Mouse (Mus musculus) adrenal gland, adult 8-10 months (tissue): Measurements from ENCODE around the gene Celsr1. TPM values are rescaled to one million over a fixed set of nuclear protein-coding genes. Genes with fewer than 3 reads are reported as not detected.

Experiments
- DNase-seq: peaks from one replicate; pipeline ENCODE4 v3.0.0; 2022
- total RNA-seq, 4 experiments: library from RNA; stranded (reverse); gene quantifications; 2 replicates each; pipeline ENCODE4 v1.2.4; 2022

The Celsr1 gene
- 10 to 100 TPM in 2 of 4 experiments, 1 to 10 TPM in 2; 5.2 to 16.1 (median 8.7) TPM for total RNA-seq

DNA sequence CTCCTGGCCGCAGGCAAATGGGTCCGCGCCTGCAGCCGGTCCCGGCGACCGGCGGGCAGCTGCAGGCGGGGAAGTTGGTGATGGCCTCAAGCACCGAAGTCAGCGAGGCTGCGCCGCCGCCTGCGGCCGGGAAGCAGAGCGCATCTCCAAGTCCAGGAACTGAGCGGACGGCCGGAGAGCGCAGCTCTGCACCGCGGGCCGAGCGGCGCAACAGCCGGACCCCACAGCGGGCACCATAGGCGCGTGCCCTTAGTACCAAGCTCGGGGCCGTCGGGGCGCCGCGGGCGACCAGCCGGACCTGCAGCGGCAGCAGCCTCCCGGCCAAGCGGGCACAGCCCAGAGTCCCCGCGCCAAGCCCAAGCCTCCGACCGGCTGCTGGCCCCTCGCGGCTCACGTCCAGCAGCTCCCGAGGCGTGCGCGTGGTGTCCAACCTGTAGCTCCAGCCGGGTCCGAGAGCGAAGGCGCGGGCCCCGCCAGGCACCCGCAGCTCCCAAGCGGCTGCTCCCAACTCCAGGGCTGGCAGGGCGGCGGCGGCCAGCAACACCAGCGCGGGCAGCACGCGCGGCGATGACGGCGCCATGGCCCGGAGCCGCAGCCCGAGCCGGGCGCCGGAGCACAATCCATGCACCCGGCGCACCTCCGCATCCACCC, at the start of gene Celsr1:
TSS of gene Celsr1 (minus strand) at position 587 of the 651 bp plus-strand sequence.
- DNase-seq, result no peak

GRCm38 (mm10) chr15:86083261-86083741, 49.7 kb upstream of the Celsr1 start:
- DNase-seq, result no peak

DNA sequence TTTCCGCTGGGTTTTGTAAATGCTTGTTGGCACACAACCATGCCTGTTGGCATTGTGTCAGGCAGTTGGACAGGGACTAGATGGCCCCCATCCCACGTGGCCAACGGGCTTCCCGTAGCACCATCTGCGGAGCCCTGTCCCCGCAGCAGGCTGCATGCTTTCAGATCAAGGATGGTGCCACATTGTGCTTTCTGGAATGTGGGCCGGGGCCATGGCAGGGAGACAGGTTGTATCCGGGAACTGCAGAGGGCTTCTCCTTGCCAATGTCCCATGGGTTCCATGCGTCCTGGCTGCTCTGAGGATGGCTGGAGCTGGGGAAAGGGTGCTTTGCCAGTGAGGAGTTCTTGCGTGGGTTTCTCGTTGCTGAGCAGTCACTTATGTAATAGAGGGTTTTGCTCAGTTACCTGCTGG, 49.0 kb upstream of the Celsr1 start:
- no peak for DNase-seq

DNA sequence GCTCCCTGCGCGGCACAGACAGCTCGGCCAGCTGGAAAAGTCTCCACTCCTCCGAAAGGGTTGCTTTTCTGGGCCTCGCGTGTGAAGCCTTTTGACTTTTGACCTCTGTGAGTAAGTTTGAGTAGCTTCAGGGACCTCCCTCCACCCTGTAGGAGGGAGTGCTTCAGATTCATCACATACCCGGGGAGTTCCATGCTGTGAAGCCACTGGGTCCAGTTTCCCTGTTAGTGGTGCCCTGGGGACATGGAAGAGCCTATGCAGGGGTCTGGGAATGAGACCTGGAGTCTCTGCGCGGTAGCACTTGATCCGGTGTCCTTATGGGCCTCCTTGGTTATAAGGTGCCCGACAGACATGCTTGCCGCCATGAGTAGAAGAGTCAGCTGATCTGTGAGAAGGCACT, 48.1 kb upstream of the Celsr1 start:
- DNase-seq, result no peak

DNA sequence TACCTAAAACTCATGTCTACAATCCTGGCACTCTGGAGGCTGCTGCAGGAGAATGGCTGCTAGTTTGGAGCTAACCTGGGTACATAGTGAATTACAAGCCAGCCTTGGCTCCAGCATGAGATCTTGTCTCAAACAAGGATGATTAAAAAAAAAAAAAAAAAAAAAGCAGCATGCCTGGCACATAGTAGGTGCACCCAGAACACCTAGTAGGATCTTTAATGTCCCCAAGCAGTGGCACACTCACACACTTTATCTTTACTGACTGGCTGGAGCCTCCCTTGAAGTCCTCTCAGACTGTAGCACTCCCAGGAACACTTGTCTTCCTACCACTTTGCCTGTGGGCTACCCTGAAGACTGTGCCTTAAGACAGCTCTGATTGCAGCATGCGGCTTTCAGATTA, 46.8 kb upstream of the Celsr1 start:
- DNase-seq, result no peak

DNA sequence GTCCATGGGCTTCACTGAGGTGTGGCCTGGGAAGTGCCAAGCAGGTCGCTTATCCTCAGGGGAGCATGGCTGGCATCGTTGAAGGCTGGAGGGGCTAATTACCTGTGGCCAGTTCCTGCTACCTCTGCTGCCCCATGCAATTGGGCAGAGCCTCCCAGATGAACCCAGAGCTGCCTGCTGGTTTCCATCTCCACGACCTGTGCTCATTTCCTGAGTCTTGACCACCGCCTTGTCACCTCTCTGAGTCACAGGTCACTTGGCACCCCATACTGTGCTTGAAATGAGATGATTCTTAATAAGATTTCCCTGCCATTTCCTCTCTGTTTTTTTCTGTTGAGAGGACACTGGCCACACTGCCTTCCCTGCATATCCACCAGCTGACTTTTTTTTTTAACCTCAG, 46.3 kb upstream of the Celsr1 start:
- DNase-seq, result no peak

- no peak for DNase-seq
Measured at GRCm38 (mm10) chr15:86079467-86079866, 45.9 kb upstream of the Celsr1 start.

DNA sequence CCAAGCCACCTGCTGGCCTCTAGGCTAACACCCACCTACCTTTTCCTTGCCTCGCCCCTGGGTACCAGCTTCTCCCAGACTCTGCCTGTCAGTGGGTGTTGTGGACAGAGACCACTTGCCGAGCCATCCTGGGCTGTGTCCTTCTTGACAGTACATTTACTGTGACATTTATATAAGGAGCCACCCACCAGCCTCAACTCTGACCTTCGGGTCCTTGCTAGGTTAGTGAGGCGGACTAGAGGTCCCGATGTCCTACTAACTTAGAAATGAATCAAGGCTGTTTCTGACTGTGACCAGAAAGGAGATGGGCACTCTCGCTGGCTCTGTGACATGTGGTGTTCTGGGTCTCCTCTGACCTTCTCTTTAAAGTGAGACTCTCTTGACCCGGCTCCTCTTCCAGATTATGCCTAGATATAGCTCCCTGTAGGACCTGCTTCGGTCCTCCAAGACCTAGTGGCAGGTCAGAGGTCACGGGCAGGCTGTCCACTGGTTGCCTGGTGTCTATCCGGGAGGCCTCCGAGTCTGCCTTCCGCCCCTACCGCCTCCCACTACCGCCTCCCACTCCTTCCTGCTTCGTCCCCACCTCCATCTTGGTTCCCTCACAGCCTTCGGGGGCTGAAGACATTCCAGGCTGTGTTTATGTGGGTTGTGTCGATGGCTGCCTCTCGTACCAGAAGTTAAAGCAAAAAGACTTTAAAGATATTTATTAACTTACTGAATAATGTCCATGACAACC, 45.1 kb upstream of the Celsr1 start:
- no peak for DNase-seq

DNA sequence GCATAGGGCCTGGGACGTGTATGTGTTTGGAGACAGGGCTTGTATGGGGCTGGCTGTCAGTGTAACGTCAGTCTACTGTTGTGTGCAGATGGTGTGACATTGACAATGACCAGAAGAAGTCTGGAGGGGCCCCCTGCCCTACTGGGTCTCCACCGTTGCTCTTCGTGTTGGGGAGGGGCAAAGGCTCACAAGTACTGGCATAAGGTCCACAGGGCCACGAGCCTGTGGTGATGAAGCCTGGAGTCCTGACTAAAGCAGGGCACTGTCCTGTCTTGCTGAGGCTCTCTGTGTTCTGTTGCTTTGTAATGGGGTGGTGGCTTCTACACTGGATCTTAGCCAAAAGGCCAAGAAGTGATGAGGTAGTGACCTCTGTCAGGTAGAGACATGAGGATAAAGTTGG, 44.4 kb upstream of the Celsr1 start:
- no peak for DNase-seq

DNA sequence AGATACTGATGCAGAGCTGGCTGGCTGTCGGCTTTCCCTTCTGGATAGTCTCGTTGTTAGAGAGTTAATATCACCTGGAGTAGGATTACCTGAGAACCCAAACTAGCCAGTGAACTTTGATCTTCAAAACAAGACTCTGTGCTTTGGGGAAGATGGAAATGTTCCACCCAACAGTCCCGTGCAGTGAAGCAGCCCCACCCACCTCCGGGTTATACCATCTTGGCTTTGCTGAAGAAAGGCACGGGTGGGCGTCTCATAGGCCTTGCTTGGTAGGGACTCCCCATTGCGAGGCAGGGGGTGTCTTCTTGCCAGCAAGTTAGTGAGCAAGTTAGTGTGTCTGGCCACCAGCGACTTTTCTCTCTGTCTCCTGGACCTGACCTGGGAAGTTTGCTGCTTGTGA, 42.8 kb upstream of the Celsr1 start:
- DNase-seq, result no peak

DNA sequence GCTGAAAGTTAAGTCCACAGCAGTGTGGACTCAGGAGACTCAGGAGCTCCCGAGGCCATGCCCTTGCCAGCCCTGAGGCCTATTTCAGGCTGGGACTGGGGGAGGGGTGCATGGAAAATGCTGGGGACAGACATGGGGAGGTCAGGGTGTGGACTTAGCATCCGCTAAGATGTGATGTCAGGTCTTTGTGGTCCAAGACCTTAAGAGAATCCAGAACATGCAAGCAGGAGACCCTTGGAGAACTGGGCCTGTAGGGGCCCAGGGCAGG, 42.4 kb upstream of the Celsr1 start:
- no peak for DNase-seq

DNA sequence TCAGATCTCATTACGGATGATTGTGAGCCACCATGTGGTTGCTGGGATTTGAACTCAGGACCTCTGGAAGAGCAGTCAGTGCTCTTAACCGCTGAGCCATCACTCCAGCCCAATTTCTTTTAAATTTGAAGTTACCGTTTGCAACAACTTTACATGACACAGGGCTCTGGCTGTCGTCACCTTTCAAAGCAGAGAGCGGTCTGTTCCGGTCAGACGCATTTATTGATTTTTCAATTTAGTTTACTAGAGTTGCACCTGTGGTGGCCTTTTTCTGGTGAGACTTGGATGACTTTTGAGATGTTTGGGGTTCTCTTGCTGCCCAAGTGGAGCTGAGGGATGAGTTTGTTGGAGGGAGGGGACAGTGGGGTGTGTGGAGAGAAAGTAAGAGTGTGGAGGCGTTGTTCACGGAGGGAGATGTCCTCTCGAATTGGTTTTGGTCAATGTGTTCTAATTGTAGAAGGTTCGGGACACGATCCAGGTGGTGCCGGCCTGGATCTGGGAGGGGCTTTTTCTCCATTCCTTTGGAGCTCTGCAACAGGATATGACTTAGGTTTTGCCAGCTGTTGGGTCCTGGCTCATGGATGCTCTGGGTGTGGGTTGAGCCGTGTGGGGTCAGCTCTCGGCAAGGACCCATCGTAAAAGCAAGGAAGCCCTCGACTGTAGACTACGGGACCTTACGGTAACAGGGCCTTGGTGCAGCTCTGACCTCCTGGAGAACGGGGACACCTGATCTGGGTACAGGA, 41.9 kb upstream of the Celsr1 start:
- no peak for DNase-seq

- DNase-seq, result no peak
Measured at GRCm38 (mm10) chr15:86074171-86074937, 40.8 kb upstream of the Celsr1 start.

DNA sequence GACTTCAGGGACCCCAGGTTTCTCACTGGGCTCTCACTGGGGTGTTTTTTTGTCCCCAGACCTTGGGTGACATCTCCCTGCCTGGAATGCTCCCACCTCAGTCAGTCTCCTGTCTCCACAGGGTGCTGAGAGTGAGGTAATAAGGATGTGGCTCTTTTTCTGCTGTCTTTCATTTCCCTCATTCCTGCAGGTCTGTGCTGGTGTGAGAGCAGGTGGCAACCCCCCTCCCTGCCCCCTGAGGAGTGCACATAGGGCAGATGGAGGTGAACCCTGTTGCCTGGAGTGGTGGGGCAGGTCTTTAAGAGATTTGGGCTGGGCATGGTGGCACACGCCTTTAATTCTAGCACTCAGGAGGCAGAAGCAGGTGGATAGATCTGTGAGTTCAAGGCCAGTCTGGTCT, 37.6 kb upstream of the Celsr1 start:
- DNase-seq, result no peak

DNA sequence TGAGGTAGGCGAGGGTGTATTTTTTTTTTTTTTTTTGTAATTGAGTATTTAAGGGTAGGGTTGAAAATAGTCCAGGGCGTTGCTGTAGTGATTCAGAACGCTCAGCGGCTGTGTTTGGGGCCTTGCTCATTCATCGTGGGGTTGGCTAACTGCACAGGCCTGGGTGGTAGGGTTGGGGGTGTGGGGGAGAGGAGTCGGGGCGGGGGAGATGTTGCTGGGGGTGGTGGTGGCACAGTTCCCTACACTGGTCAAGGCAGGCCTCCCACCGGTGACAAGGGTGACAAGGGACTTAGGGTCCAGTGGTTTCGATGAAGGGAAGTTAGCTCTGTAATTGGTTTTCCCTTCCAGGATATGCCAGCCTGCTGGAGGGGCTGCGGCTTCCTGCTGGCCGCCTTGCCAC, 36.8 kb upstream of the Celsr1 start:
- no peak for DNase-seq

DNA sequence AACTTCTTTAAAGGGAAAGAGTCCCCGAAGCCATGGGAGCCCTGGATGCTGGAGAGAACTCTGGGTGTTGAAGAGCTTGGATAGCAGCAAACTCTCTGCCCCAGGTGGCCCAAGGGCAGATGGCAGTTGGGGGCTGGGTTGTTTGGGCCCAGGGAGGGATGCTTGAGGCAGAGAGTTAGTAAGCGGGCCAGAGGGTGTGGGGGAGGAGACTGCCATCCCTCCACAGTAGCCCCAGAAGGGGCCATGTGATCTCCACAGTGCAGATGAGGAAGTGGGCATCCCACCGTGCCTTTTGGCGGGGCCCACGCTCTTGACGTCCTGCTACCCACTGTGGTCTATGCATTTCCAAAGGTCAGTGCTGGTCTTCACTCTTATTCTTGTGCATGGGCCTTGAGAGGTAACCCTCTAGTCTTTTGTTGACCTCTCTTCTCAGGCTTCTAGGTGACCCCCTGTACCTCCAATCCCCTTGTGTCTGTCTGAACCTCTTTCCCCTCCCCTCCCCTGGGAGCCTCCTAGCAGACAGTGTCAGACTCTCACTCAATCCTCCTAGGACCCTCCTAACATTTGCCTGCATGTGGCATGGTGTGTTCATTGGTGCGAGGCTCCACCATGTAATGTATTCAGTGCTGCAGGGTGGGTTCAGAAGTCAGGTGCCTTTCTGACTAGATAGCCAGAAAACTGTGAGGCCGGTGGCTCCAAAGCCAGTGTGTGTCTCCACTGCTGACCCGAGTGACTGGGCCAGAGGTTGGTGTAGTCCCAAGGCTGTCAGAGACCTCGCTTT, 35.6 kb upstream of the Celsr1 start:
- no peak for DNase-seq

DNA sequence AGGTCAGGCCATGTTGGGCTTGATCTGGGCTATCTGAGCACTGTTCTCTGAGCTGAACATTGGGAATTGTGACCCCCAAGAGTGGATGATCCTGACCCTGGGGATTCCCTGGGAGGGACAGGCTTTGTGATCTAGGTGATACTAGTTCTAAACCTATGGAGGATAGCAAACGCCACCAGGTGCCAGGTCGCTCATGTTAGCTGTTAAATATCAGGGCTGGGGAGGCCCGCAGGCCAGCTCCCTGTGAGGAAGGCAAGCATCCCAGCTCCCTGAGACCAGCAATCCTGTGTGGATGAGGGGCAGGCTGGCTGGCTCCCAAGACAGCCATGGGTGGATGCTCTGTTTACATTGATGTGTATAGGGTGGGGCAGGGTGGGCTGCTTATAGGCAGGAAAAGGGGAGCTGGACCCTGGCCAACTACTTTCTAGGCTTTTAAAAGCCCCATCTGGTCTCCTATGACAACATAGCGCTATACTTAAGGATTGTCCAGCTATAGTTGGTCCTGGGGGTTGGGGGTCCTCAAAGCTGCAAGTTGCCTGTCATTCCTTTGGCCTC, 34.4 kb upstream of the Celsr1 start:
- DNase-seq, result no peak

DNA sequence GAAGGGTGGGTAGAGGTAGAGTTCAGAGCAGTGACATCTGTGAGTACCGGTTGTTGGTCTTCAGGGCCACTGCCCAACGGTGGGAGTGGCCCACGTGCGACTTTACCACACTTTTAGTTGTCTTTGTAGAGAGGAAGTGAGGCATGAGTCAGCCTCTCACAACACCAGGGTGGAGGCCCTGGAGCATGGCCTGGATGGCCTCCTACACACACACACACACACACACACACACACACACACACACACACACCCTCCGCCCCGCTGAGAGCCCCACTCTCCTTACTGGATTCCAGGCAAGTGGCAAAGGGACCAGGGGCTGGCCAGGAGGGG, 34.0 kb upstream of the Celsr1 start:
- no peak for DNase-seq

DNA sequence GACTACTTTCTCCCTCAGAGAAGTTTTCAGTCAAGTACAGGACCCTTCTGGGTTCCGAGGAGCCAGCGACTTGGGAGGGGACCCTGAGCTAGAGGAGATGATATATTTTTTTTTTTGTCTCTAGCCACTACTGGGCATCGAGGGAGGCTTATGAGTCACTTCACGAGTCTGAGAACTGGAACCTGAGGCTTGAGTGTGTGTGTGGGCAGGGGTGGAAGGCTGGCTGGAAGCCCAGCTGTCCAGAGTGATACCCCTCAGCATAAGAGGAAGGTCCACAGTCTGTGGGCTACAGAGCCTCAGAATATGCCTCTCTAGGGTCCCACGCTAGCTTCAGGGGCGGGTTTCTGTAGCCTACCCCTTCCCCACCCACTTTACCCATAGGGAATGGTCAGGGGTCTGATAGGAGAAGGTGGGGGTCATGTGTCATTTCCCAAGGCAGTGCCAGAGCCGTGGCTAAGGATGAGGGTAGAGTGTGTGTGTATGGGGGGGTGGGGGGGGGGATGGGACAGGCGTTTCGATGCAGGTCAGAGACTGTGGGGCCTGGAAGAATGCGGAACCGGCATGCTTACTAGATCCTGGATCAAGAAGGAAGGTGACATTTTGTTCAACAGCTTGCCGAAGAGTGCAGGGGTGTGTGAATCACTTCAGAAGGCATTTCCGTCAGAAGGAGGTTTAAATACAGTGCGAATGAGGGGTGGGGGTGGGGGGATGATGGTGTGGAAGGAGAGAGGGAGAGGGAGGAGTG, 33.4 kb upstream of the Celsr1 start:
- DNase-seq, result no peak

DNA sequence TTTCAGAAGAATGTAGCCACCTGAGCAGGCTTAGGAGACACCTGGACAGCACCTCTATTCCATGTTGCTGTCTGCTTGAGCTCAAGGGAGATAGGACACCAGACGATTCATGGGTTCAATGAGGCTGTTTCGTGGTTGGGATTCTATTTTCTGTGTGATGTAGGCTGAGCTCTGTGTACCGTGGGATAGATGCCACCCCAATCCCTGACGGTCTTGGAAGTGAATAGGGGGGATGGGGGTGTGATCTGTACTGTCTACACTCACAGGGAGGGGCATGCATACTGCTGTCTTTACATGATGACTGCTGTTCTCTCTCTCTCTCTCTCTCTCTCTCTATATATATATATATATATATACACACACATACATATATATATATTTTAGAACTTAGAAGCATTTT, 31.8 kb upstream of the Celsr1 start:
- no peak for DNase-seq

- DNase-seq, result no peak
Measured at GRCm38 (mm10) chr15:86064850-86065229, 31.3 kb upstream of the Celsr1 start.
